Mouse (Mus musculus) liver (tissue): Measurements from ENCODE around the gene Ehbp1l1.

Experiments
- DNase-seq: peaks from one replicate; pipeline ENCODE4 v3.0.0-alpha.2; 2020; ENCODE audit warnings: mixed read lengths

Gene Ehbp1l1

DNA sequence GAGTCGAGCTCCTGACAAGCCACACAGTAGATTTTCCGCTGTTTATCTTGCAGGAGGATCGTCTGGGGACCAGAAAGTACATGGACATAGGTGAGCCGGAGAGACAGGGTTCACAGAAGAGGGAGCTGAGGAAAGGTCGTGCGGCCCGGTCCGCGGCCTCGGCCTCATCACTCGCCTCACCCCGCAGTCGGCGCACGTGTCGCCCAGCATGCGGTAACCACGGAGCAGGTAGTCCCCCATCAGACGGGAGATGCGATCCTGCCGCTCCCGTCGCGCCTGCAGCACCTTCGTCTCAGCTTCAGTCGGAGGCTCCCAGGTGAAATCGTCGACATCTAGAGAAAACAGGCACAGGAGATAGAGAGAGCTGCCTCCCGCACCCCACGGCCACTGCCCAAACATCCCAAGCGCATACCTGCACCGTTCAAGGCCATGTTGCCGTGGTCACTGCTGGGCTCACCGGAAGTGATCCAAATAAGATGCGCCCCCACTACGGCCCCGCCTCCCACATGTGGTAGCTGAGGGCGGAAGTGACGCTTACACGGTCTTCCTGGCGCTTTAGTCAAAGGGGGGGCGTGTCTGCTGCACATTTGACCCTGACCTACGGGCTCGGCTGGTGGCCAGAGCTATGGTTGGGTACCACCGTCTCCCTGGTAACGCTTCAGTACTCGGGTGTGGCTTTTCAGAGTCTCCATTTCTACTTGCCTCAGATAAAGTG is 5.3 kb upstream of the Ehbp1l1 start:
- peak; percentile 91 for DNase-seq

DNA sequence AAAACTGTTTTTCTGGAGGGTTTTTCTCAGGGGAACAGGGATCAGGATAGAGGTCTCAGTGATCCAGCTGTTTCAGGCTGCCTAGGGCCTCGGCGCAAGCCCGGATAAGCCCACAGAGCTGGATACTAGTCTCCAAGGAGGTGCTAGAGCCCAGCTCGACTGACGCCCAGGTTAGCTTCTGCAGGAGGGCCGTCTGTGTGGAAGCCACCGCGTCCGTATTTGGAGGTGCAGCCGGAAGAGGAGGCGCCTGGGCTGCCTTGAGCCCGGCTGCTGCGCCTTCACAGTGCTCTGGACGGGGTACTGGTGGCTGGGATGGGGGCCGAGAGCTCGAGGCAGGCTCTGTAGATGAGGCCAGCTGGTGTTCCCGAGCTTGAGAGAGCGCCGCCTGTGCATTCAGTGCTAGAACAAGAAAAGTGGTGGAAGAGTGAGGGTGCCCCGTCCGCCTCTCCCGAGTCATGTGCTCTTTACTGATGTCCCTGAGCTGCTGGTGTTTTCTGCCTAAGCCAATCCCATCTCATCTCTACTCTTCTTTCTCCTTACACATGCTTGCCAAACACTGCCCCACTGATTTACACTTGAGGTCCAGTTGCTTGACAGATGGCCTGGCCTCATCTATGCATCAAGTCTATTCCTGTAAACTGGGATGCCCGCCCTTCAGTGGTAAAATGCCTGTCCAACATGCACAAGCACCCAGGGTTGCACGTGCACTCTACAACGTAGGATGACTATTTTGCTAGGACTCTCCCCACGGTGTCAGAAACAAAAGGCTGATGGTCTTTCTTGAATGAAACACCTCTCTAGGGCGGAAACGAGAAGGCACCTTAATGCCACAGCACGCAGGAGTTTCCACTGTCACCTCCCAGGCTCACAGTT is 4.4 kb upstream of the Ehbp1l1 start:
- no peak for DNase-seq

DNA sequence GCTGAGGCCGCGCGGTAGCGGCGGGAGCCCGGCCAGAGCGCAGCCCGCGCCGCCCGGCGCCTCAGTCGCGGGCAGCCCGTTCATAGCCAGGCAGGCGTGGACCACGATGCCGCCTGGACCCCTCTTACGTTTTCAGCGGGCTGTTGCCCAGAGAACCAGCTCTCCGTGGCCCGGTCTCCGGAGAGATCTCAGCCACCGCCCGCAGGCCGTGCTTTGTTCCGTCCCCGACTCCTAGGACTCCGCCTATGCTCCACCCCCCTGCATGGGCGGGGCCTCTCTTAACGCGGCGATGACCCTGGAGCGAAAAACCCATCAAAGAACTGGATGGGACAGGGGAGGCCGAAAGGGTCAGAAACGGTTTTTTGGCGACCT is 3.3 kb upstream of the Ehbp1l1 start, which contains the start of gene Fam89b:
TSS of gene Fam89b (minus strand) at position 210 of the 372 bp plus-strand sequence.
- peak; percentile 94 for DNase-seq

- peak; percentile 67 for DNase-seq
Observed at GRCm38 (mm10) chr19:5728631-5729443, 2.7 kb upstream of the Ehbp1l1 start.

DNA sequence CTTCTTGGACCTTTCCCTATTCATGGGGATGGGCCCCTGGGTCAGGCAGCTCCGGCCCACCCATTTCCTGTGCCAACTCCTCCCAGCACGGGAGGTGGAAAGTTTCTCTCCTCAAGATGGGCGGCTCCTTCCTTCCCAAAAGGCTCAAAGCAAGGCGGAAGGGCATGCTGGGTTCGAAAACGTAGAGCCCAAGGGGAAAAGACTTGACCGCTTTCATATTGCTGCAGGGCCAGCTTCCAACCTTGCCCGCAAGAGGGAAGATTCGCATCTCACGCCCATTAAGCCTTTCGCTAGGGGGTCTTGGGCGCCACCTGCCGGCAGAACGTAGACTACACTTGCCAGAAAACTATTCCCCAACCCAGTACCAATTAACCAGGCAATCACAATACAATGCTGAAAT is 1.6 kb upstream of the Ehbp1l1 start:
- DNase-seq = peak; percentile 93

GRCm38 (mm10) chr19:5726961-5727578 is 953 bp upstream of the Ehbp1l1 start:
- peak; percentile 82 for DNase-seq

DNA sequence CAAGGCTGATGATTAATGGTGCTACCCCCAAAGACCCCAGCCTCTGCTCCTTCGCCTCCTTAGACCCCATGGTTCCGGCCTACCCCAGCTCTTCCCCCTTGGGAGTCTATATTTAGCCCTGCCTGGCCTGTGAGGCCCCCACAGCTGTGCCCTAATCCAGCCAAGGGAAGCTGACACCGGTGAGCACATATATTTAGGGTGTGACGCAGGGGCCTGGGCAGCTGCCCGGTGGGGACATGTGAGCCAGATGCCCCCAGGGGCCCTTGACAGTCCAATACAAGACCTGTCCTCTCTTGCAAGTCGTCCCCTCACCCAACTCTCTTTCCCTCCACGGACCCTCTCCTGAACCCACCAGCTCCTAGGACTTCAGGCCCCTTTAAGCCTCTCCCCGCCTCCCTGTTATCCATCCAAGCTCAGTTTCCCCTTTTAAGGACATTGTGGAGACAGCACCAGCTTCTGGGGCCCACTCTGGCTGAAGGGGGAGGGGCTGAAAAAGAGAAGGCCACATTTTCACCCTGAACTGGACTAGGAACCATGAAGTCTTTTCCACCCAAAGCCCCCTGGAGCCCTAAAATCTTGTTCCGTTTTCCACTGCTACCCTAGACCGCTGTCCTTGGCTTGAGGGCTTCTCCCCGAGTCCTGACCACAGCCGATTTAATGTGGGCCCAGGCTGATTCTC is 949 bp downstream of the Ehbp1l1 start:
- DNase-seq = peak; percentile 63

GRCm38 (mm10) chr19:5724549-5724941 is 1.6 kb downstream of the Ehbp1l1 start:
- peak; percentile 93 for DNase-seq

DNA sequence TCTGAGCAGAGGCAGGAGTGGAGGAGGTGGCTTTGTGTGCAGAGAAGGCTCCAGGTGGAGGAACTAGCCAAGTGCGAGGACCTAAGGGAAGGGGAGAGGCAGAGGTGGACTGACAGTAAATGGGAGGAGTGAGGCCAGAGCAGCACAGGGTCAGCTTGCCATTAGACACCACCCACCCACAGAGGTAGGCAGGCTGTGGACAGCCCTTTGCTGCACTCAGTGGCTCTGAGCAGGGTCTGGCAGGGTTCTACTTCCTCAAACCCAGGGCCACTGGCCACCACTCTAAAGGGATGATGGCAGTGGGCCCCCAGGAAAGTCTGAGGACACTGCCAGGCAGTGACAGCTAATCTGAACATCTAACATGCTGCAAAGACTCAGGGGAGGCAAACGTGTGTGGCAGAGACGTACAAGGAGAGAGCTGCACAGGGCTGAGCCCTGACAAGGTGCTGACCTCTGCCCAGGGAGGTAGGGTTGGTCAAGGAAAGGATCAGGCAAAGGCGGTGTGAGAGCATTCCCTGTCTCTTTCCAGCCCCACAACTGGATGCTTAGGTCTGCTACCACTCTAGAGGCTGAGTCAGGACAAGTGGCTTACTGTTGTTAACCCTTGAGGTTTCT is 2.1 kb downstream of the Ehbp1l1 start:
- DNase-seq = peak; percentile 57

DNA sequence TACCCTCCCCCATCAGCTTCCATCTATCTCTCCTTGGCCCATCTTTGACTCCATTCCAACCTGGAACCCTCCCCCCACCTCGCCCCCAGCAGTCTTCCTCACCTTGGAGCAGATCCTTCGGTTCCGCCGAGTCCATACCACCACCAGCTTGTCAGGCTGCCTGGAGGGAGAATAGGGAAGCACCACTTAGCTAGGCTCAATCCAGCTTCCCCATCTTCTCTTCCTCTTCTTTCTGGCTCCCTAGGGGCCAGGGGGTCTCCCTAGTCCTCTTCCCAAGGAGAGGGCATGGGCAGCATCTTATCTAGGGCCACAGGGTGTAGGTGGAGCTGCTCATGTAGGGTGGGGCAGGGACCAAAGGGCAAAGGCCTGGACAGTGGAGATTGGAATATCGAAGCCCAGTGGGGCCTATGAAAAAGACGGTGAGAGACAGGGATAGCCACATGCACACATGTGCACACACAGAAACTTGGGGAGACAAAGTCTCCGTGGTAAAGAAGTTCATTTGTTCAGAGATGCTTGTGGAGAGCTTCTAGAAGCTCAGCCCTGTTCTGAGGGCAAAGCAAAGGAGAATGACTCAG is 3.2 kb downstream of the Ehbp1l1 start:
- peak; percentile 85 for DNase-seq

DNA sequence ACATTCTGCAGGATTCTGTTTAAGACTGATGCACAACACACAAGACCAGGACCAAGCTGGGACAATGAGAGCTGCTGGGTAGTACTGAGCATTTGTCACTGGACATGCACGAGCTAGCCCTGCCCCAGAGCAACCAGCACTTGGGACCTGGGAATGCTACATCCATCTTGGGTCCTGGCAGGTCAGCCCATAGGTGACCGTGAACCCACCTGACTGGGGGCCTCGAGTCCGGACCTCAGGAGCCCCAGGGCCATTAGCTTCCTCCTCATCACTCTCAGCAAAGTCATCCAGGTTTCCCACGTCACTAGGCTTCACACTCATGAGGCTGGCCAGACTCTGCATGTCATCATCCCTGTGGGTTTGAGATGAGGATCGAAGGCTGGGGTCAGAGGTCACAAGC is 4.9 kb downstream of the Ehbp1l1 start:
- no peak for DNase-seq

DNA sequence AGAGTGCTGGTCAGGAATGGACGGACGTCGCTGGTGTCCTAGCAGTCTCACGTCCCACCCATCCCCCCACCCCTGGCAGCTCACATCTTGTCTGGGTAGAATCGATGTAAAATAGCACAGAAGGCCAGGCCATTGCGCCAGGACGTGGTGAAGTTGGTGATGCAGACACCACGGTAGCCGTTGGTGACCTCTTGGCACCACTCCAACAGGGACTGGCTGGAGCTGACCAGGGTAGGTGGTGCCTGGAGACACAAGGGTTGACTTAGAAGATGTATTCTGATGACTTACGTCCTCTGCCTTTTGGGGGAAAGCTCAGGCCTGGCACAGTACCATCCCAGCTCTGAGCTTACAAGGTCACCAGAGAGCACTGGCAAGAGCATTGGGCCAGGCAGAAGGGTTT is 9.2 kb downstream of the Ehbp1l1 start:
- DNase-seq = no peak

DNA sequence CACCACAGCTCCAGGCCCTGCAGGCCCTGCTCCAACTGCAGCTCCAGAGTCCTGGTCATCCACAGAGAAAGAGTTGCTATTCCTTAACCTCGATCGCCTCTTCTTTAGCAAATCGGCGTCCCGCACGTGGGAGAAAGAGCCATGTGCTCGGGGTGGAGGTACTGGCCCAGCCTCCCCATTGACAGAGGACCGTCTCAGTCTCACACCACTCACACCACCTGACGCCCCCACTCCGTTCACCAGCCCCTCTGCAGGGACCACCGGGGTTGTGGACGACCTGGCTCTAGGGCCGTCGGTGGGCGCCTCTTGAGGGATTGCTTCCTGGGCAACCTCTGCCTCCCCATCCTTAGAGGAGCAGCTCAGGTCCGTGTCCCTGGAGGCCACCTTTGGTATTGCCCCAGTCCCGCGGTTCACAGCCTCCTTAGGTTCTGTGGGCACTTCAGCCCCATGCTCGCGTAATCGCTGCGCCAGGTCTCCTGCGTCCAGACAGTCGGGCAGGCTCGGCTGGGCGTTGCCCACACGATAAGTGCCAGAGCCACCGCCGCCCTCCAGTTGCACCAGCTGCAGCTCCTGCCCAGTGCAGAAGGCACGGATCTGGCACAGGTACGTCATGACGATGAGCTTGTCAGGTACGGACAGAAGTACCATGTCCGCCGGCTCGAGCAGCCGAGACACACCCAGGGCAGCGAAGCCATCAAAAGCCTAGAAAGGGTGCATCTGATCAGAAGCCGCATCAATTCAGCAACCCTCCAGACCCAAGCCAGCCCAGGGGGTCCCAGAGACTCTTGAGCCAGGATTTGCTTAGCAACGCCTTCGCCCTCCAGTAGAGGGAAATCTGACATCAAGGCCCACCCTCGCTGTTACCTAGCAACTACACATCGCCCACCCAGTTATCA is 10.1 kb downstream of the Ehbp1l1 start:
- DNase-seq = peak; percentile 53

DNA sequence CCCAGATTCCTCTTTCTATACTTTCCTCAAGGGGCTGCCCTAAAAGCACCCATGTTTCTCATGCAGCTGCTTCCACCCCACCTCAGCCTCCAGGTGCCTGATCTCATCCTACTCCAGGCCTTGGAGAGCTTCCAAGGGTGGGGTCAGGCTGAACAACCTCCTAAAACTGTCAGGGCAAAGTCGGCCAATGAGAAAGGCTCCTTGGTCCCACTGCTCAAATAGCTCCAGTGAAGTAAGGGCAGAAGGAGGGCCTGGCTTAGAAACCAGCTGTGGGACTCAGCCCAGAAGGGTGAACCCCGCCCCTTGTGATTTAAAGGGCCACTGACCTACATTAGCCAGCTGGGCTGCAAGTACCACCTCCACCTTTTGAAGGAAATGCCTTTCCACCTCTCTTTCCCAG is 12.4 kb downstream of the Ehbp1l1 start:
- DNase-seq = peak; percentile 51

DNA sequence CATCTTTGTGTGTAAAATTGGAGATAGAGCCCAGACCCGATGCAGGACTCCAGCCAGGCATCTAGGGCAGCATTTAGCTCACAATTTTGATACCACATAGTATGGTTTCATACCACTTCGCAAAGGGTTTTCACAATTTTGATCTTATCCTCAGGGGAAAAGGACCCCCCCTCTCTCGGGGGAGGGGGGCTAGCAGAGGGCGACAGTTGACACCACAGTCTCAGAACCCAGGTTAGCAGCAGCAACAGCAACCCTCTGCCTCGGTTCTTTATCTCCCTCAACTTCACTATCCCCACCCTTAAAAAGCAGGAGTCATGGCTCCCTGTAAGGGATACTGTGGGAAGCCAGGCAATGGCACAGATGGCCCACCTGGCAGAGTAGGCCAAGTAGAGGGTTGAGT is 12.9 kb downstream of the Ehbp1l1 start:
- DNase-seq = no peak

DNA sequence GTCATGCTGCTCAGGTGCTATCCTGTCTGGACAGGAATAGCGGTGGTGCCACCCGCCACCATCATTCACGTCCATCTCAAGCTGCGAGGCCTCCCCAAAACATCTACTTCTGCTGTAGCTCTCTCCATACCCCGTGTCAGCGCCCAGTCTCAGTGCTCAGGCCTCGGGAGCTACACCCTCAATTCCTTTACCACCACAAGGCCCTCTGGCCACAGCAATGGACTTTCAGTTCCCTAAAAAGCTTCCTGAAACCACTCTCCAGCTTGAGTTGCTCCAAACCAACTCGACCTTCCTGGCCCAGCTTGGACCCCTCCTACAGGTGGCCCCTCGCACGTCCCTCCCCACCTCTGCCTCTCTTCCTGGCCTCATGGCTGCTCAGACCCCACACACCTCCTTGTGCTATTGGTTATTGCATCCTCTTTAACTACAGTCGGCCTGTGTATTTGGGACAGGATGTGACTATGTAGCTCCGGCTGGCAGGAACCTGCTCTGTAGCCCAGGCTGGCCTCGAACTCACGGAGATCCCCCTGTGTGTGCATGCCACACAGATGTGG is 14.1 kb downstream of the Ehbp1l1 start:
- no peak for DNase-seq

DNA sequence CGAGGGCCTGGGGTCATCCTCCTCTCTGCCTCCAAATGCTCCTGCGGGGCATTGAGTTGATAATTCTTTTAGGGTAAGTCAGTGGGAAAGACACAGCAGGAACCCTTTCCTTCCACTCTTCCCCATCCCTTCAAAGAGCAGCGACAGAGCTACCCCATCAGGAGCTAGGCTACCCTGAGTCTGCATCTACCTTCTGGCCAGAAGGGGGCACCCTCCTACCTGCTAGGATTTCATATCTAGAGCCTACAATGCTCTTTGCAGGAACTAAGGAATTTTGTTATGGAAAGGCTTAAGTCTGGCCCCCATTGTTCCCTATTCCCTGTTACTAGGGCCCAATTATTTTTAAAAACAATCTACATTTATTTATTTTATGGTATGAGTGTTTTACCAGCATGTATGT is 14.9 kb downstream of the Ehbp1l1 start:
- peak; percentile 76 for DNase-seq

- DNase-seq = no peak
Observed at GRCm38 (mm10) chr19:5710581-5710980, 15.5 kb downstream of the Ehbp1l1 start.

DNA sequence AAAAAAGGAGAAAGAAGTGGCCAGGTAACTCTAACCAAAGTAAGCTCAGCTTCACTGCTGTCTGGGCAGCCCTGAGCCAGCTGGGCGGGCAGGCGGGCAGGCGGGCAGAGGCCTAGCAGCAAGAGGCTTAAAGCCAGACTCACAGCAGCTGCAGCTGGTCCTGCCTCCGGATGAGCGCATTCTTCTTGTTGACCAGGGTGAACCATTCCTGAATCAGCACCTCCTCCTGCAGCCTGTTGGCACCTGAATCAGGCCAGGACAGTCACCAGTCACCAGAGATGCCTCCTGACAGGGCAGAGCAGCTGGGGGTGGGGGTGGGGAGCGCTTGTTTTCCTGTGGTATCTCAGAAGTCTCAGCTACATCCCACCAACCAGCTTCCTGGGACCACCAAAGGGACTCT is 16.0 kb downstream of the Ehbp1l1 start:
- DNase-seq = no peak
